Mouse (Mus musculus) hindlimb bud, embryonic 11.5 days (tissue): ENCODE data around the gene Olfr830.
"Not testable (repeated sequence)": the region's sequence is repeated elsewhere in the genome, so short reads cannot be mapped to it uniquely, and the experiment has no call there.

ENCODE experiments used
- DNase-seq: peaks from one replicate; pipeline ENCODE4 v3.0.0-alpha.2; 2012; ENCODE audit warnings: low read depth, low spot score; ENCODE audit errors: extremely low spot score

Gene Olfr830

GRCm38 (mm10) chr9:18874393-18874792 is at the start of gene Olfr830:
Gene Olfr830, plus strand, starts transcription at chr9:18874693.
- no peak for DNase-seq

- no peak for DNase-seq
These were observed 19.9 kb upstream of the Olfr830 start, which contains the start of gene Olfr829 for GRCm38 (mm10) chr9:18854633-18855032. Gene Olfr829, plus strand, starts transcription at chr9:18854933.

- not testable (repeated sequence) for DNase-seq
These were observed 33.2 kb downstream of the Olfr830 start for GRCm38 (mm10) chr9:18907699-18908098.

- not testable (repeated sequence) for DNase-seq
These were observed 53.4 kb downstream of the Olfr830 start for GRCm38 (mm10) chr9:18927921-18928320.
